Mouse (Mus musculus): Measurements from ENCODE around the gene Hrh1. TPM values are rescaled to one million over a fixed set of nuclear protein-coding genes. Genes with fewer than 3 reads are reported as not detected.

The Hrh1 gene
- polyA plus RNA-seq, 1 experiment from 2014 or later, result 1.5 TPM

DNA sequence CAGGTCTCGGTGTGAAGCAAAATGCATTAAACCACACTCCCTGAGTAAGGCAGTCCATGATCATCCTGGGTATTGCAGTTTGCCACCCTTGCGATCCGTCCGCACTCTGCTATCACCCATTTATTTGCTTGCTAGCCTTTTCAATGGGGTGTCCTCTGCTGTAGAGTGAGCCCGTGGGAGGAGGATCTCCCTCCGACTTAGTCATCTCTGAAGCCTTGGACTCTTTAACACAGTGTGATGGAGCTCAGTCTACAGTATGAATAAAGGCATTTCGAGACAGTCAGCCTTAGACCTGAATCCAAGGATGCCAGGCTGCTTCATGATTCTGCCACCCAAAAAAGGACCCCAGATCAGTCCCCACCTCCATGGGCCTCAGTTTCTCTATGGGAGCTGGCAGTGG is 25.0 kb upstream of the Hrh1 start:
- H3K27me3 ChIP-seq (ENCODE audit: control insufficient read depth, insufficient read depth, low read depth, low read length), result no peaks in the 10 kb centered on the region
- no peaks in the 10 kb centered on the region for H3K4me1 ChIP-seq (ENCODE audit: control insufficient read depth, insufficient read depth, low read length)
- no peaks in the 10 kb centered on the region for H3K36me3 ChIP-seq (ENCODE audit: control insufficient read depth, insufficient read depth, low read length)
- H3K4me2 ChIP-seq (ENCODE audit: low read length), result no peak overlapping the region
- H3K9me3 ChIP-seq (replicated peaks; ENCODE audit: control insufficient read depth, low read length, poor library complexity, severe bottlenecking), result no peaks in the 10 kb centered on the region; the same call in 1 of the 2 replicates
- no peak for ATAC-seq
- no peak overlapping the region for H3K9ac ChIP-seq (ENCODE audit: low read depth, low read length)
- no peak overlapping the region for H3K4me3 ChIP-seq (ENCODE audit: low read depth, low read length)
- H3K27ac ChIP-seq (ENCODE audit: low read length), result no peak overlapping the region
- WGBS, result 83% methylated on average over 7 of the region's 7 CpGs

DNA sequence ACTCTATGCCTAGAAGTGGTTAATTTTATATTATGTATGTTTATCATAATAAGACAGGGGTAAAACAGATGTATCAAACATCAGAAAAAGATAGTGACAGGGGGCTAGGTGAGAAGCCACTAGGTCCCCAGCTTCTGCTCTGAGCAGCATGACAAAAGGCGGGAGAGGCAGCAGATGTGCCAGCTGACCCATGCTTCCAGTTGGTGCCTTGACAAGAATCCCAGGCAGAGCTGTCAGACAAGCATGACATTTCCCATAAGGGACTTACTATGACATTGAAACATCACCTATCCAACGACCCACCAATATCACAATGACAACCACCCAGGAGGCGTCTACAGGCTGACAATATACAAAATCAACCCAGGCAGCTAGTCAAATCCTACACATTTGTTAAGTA is 16.9 kb upstream of the Hrh1 start:
- no peak overlapping the region for H3K27ac ChIP-seq (ENCODE audit: low read length)
- no peaks in the 10 kb centered on the region for H3K36me3 ChIP-seq (ENCODE audit: control insufficient read depth, insufficient read depth, low read length)
- no peak overlapping the region for H3K4me2 ChIP-seq (ENCODE audit: low read length)
- no peaks in the 10 kb centered on the region for H3K27me3 ChIP-seq (ENCODE audit: control insufficient read depth, insufficient read depth, low read depth, low read length)
- WGBS, result 67% methylated on average over 3 of the region's 3 CpGs
- no peaks in the 10 kb centered on the region for H3K4me1 ChIP-seq (ENCODE audit: control insufficient read depth, insufficient read depth, low read length)
- no peak for ATAC-seq
- no peaks in the 10 kb centered on the region; the same call in 1 of the 2 replicates for H3K9me3 ChIP-seq (replicated peaks; ENCODE audit: control insufficient read depth, low read length, poor library complexity, severe bottlenecking)
- H3K4me3 ChIP-seq (ENCODE audit: low read depth, low read length), result no peak overlapping the region
- H3K9ac ChIP-seq (ENCODE audit: low read depth, low read length), result no peak overlapping the region

DNA sequence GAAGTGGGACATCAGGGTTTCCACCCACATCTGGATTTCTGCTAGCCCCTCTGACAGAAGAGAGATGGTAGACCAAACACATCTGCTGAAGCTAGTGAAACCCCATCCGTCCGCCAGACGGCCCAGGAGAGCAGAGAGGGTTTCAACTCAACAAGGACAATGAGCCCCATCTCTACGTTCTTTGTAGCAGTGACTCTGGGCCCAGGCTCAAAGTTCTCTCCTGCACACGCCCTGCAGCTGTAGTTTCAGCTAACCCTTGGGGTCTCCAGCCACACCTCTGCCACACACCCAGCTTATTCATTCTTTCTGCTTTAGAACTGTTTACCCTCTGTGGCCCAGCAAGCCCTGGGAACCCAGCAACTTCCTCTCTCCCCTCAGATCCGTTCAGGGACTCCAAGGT is 10.4 kb upstream of the Hrh1 start:
- Histone ChIP-seq H3K9ac (ENCODE audit: low read depth, low read length) (no peak overlapping the region), H3K4me1 (ENCODE audit: control insufficient read depth, insufficient read depth, low read length) (no peaks in the 10 kb centered on the region), H3K4me3 (ENCODE audit: low read depth, low read length) (no peak overlapping the region), H3K27me3 (ENCODE audit: control insufficient read depth, insufficient read depth, low read depth, low read length) (no peaks in the 10 kb centered on the region), H3K4me2 (ENCODE audit: low read length) (no peak overlapping the region), H3K36me3 (ENCODE audit: control insufficient read depth, insufficient read depth, low read length) (no peaks in the 10 kb centered on the region), H3K27ac (ENCODE audit: low read length) (no peak overlapping the region), H3K9me3 (replicated peaks; ENCODE audit: control insufficient read depth, low read length, poor library complexity, severe bottlenecking) (no peaks in the 10 kb centered on the region)
- ATAC-seq, result no peak
- WGBS, result 78% methylated on average over 6 of the region's 6 CpGs

DNA sequence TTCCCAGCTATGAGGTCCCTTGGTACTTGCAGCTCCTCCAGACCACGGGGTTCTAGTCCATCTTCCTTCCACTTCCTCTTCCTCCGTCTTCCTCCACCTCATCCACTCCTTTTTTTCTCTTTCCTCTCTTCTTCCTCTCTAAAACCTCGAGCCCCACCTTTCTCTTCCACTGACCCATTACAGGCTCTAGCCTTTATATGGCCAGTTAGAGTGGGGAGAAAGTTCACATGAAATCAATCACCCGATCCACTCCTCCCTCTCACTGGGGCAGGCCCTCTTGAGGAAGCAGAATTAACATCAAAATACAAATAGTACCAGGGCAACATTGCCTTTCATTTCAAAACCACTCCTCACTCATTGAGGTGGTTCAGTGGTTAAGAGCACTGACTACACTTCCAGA is 9.9 kb upstream of the Hrh1 start:
- no peak overlapping the region for H3K4me3 ChIP-seq (ENCODE audit: low read depth, low read length)
- no peak overlapping the region for H3K9ac ChIP-seq (ENCODE audit: low read depth, low read length)
- WGBS, result 75% methylated on average over 4 of the region's 4 CpGs
- no peak overlapping the region for H3K27ac ChIP-seq (ENCODE audit: low read length)
- no peak for ATAC-seq
- no peak overlapping the region for H3K4me2 ChIP-seq (ENCODE audit: low read length)
- no peaks in the 10 kb centered on the region for H3K36me3 ChIP-seq (ENCODE audit: control insufficient read depth, insufficient read depth, low read length)
- no peaks in the 10 kb centered on the region for H3K9me3 ChIP-seq (replicated peaks; ENCODE audit: control insufficient read depth, low read length, poor library complexity, severe bottlenecking)
- no peaks in the 10 kb centered on the region for H3K27me3 ChIP-seq (ENCODE audit: control insufficient read depth, insufficient read depth, low read depth, low read length)
- no peaks in the 10 kb centered on the region for H3K4me1 ChIP-seq (ENCODE audit: control insufficient read depth, insufficient read depth, low read length)

DNA sequence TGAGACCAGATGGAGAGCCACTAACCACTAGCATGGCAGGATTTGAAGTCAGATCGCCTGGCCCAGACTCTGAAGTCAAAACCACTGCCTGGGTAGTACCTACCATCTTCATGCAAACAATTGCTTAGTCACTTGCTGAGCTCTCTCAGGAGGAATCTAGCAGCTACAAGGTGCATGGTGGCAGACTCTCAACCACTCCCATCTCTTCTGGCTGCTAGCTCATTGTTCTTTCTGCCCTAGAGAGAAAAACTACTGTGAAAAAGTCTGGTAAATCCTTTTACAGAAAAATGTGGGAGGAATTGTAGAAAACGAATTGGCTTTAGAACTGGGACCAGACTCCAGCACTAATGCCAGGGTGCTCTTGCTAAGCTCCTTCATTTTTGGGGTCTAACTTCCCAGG is 7.6 kb upstream of the Hrh1 start:
- no peaks in the 10 kb centered on the region for H3K9me3 ChIP-seq (replicated peaks; ENCODE audit: control insufficient read depth, low read length, poor library complexity, severe bottlenecking)
- no peaks in the 10 kb centered on the region for H3K36me3 ChIP-seq (ENCODE audit: control insufficient read depth, insufficient read depth, low read length)
- WGBS, result 65% methylated on average over 2 of the region's 2 CpGs
- no peak overlapping the region for H3K27ac ChIP-seq (ENCODE audit: low read length)
- no peaks in the 10 kb centered on the region for H3K4me1 ChIP-seq (ENCODE audit: control insufficient read depth, insufficient read depth, low read length)
- no peak overlapping the region for H3K4me2 ChIP-seq (ENCODE audit: low read length)
- no peaks in the 10 kb centered on the region for H3K27me3 ChIP-seq (ENCODE audit: control insufficient read depth, insufficient read depth, low read depth, low read length)
- no peak overlapping the region for H3K4me3 ChIP-seq (ENCODE audit: low read depth, low read length)
- H3K9ac ChIP-seq (ENCODE audit: low read depth, low read length), result no peak overlapping the region
- ATAC-seq, result no peak

DNA sequence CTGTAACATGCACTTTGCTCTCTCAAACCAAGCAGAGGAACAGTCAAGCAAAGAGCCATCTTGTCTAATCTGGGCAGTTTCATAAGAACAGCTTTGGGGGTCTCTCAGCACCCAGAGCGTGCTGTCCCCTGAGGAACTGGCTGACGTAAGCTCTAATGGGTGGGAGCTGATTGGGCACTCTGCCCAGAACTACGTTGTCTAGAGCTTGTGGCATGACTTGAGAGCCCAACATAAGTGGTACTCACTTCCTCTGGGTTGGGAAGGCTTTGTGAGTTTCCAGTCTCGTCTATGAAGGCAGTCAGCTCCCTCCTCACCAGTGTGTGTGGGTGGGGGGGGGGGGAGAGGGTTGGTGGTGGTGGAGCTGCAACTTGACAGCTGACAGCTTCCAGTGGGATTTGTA is 2.8 kb upstream of the Hrh1 start:
- Histone ChIP-seq H3K9ac (ENCODE audit: low read depth, low read length) (no peak overlapping the region), H3K27ac (ENCODE audit: low read length) (no peak overlapping the region), H3K9me3 (replicated peaks; ENCODE audit: control insufficient read depth, low read length, poor library complexity, severe bottlenecking) (no peaks in the 10 kb centered on the region), H3K4me1 (ENCODE audit: control insufficient read depth, insufficient read depth, low read length) (peaks cover 3% of the 10 kb centered on the region; the same call in 1 of the 2 replicates), H3K36me3 (ENCODE audit: control insufficient read depth, insufficient read depth, low read length) (no peaks in the 10 kb centered on the region), H3K27me3 (ENCODE audit: control insufficient read depth, insufficient read depth, low read depth, low read length) (peaks cover 29% of the 10 kb centered on the region), H3K4me3 (ENCODE audit: low read depth, low read length) (no peak overlapping the region), H3K4me2 (ENCODE audit: low read length) (no peak overlapping the region)
- 66% methylated on average over 4 of the region's 4 CpGs for WGBS
- ATAC-seq, result no peak

DNA sequence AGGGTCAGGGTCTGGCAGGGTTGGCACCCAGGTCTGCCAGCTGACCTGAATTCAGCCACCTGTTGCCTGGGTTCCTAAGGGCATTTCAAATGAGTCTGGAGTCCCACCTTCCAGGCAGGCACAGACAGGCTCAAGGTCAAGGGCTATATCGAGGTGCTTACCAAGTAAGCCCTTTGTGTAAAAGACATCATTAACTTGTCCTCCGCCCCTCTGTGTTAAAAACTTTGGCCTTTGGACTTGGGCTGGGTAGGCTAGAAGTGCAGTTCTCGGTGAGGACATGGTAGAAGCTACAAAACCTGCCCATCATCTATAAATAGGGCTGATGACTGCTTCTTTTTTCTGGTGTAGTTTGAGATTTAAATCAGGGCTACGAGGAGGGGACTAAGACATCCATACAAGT is 1.1 kb upstream of the Hrh1 start:
- Histone ChIP-seq H3K36me3 (ENCODE audit: control insufficient read depth, insufficient read depth, low read length) (no peaks in the 10 kb centered on the region), H3K9ac (ENCODE audit: low read depth, low read length) (no peak overlapping the region), H3K27ac (ENCODE audit: low read length) (no peak overlapping the region), H3K27me3 (ENCODE audit: control insufficient read depth, insufficient read depth, low read depth, low read length) (peaks cover 33% of the 10 kb centered on the region), H3K4me2 (ENCODE audit: low read length) (no peak overlapping the region), H3K9me3 (replicated peaks; ENCODE audit: control insufficient read depth, low read length, poor library complexity, severe bottlenecking) (no peaks in the 10 kb centered on the region), H3K4me1 (ENCODE audit: control insufficient read depth, insufficient read depth, low read length) (peaks cover 3% of the 10 kb centered on the region; the same call in 1 of the 2 replicates), H3K4me3 (ENCODE audit: low read depth, low read length) (no peak overlapping the region)
- ATAC-seq, result no peak
- 64% methylated on average over 4 of the region's 4 CpGs for WGBS

DNA sequence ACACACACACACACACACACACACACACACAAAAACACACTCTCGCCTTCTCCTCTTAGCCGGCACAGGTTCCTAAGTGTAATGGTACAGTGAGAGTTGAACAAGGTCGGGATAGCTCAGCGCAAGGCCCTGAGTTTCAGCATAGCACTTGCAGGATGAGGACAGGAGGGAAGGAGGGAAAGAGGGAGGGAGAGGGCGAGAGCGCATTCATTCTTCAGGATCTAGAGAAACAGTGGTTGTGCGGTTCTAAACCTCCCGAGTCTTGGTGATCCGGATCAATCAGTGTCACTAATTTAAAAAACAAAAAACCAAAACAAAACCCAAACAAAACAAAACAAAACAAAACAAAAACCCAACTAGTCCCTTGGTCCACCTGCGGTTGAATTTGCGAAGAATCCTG is 456 bp upstream of the Hrh1 start:
- Histone ChIP-seq H3K4me1 (ENCODE audit: control insufficient read depth, insufficient read depth, low read length) (peaks cover 3% of the 10 kb centered on the region; the same call in 1 of the 2 replicates), H3K27me3 (ENCODE audit: control insufficient read depth, insufficient read depth, low read depth, low read length) (peaks cover 33% of the 10 kb centered on the region), H3K27ac (ENCODE audit: low read length) (no peak overlapping the region), H3K4me3 (ENCODE audit: low read depth, low read length) (peak overlapping the region; percentile 53), H3K9me3 (replicated peaks; ENCODE audit: control insufficient read depth, low read length, poor library complexity, severe bottlenecking) (no peaks in the 10 kb centered on the region), H3K4me2 (ENCODE audit: low read length) (peak overlapping the region; percentile 97), H3K9ac (ENCODE audit: low read depth, low read length) (peak overlapping the region; percentile 56), H3K36me3 (ENCODE audit: control insufficient read depth, insufficient read depth, low read length) (no peaks in the 10 kb centered on the region)
- ATAC-seq, result 0 out of 2 replicates have a peak, but pooled peaks have one; percentile 31
- WGBS, result 8% methylated on average over 11 of the region's 11 CpGs

DNA sequence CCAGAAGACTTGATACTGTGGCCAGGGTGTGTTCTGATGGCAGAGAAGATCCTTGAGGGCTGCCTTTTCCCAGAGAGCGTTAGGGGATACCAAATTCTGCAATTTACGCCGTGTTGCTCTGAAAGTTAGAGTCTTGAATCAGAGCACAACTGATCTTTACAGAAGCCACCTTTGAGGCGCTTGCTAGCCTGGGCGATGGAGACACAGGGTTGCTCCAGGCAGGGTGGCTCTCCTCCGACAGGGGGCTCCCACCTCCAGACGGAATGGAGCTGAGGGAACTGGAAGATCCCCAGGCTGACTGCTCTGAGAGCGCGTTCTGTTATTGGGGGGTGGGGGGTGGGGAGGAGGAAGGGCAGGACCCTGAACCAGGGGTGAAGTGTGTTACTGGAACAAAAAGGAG is 890 bp downstream of the Hrh1 start:
- H3K36me3 ChIP-seq (ENCODE audit: control insufficient read depth, insufficient read depth, low read length), result no peaks in the 10 kb centered on the region
- H3K4me3 ChIP-seq (ENCODE audit: low read depth, low read length), result peak overlapping the region; percentile 53
- no peak overlapping the region for H3K27ac ChIP-seq (ENCODE audit: low read length)
- peaks cover 33% of the 10 kb centered on the region for H3K27me3 ChIP-seq (ENCODE audit: control insufficient read depth, insufficient read depth, low read depth, low read length)
- WGBS, result 3% methylated on average over 9 of the region's 9 CpGs
- H3K4me1 ChIP-seq (ENCODE audit: control insufficient read depth, insufficient read depth, low read length), result peaks cover 3% of the 10 kb centered on the region; the same call in 1 of the 2 replicates
- ATAC-seq, result peak; percentile 19; the same call in 1 of the 2 replicates
- H3K4me2 ChIP-seq (ENCODE audit: low read length), result peak overlapping the region; percentile 97
- H3K9me3 ChIP-seq (replicated peaks; ENCODE audit: control insufficient read depth, low read length, poor library complexity, severe bottlenecking), result no peaks in the 10 kb centered on the region
- H3K9ac ChIP-seq (ENCODE audit: low read depth, low read length), result no peak overlapping the region

All from midbrain, embryonic 16.5 days (tissue).